Mouse (Mus musculus) small intestine, adult 2 months (tissue): ENCODE measurements around the gene Lamtor1.

Source experiments
- CTCF ChIP-seq: fragments of 200-500 bp; IDR thresholded peaks from 2 replicates; pipeline ENCODE4 v1.5.1; 2012; ENCODE audit warnings: low read depth, mild to moderate bottlenecking, control low read depth, inconsistent platforms, low read length, moderate library complexity, mixed read lengths; ENCODE audit not compliant: insufficient replicate concordance, insufficient read length; ENCODE audit errors: extremely low read depth
- POLR2A ChIP-seq: fragments of 200-500 bp; IDR thresholded peaks from 2 replicates; pipeline ENCODE4 v1.6.1; 2012; ENCODE audit warnings: low read depth, mild to moderate bottlenecking, control low read depth, inconsistent platforms, low read length, moderate library complexity

- no peak for TF ChIP-seq POLR2A
- no peak for TF ChIP-seq CTCF
Observed at GRCm38 (mm10) chr7:101952098-101952497, 46.4 kb downstream of the Lamtor1 start.
